Mouse (Mus musculus) MEL (cell line): Measurements from ENCODE around the gene Npy2r. TPM values are rescaled to one million over a fixed set of nuclear protein-coding genes. Genes with fewer than 3 reads are reported as not detected.

ENCODE experiments used
- DNase-seq: peaks from one replicate; pipeline ENCODE4 v3.0.0; 2011; ENCODE audit warnings: low read depth, low spot score
- H3K27ac ChIP-seq: 2 replicates; pipeline ENCODE4 v1.5.1; 2012; ENCODE audit warnings: low read depth, mild to moderate bottlenecking, control low read depth, low read length, moderate library complexity; ENCODE audit not compliant: control insufficient read depth
- H3K27me3 ChIP-seq, 2 experiments: fragments of 150-350 bp in 1 of 2; sonication (generic) in 1 of 2; 2 replicates each; pipeline ENCODE4 v1.6.1; 2012; ENCODE audit warnings: low read length in 2 of 2, mild to moderate bottlenecking in 2 of 2, improper control_type of control experiment in 1 of 2, moderate library complexity in 1 of 2; ENCODE audit not compliant: insufficient read depth in 2 of 2, control insufficient read depth in 1 of 2
- H3K36me3 ChIP-seq, 2 experiments: 2 replicates each; pipeline ENCODE4 v1.6.1; 2012 to 2014; ENCODE audit warnings: low read length in 2 of 2, improper control_type of control experiment in 1 of 2, inconsistent platforms in 1 of 2, mild to moderate bottlenecking in 1 of 2; ENCODE audit not compliant: insufficient read depth in 2 of 2, control insufficient read depth in 1 of 2
- H3K4me1 ChIP-seq, 2 experiments: fragments of 150-350 bp in 1 of 2; sonication (generic) in 1 of 2; 2 replicates each; pipeline ENCODE4 v1.6.1; 2012; ENCODE audit warnings: low read length in 2 of 2, improper control_type of control experiment in 1 of 2, mild to moderate bottlenecking in 1 of 2; ENCODE audit not compliant: insufficient read depth in 2 of 2, control insufficient read depth in 1 of 2
- H3K4me3 ChIP-seq, 2 experiments: fragments of 150-350 bp in 1 of 2; sonication (generic) in 1 of 2; 2 replicates each; pipeline ENCODE4 v1.5.1; 2012; ENCODE audit warnings: low read depth in 2 of 2, low read length in 2 of 2, mild to moderate bottlenecking in 2 of 2, moderate library complexity in 2 of 2, control low read depth in 1 of 2, improper control_type of control experiment in 1 of 2; ENCODE audit not compliant: control insufficient read depth in 1 of 2, insufficient read depth in 1 of 2
- H3K79me2 ChIP-seq: 2 replicates; pipeline ENCODE4 v1.6.1; 2012; ENCODE audit warnings: mild to moderate bottlenecking, low read length, moderate library complexity; ENCODE audit not compliant: control insufficient read depth, poor library complexity, insufficient read depth
- H3K9ac ChIP-seq: 2 replicates; pipeline ENCODE4 v1.6.1; 2012; ENCODE audit warnings: low read depth, mild to moderate bottlenecking, control low read depth, low read length, moderate library complexity; ENCODE audit not compliant: control insufficient read depth, poor library complexity, severe bottlenecking
- H3K9me3 ChIP-seq: fragments of 150-350 bp; sonication (generic); replicated peaks from 2 replicates; pipeline ENCODE4 v1.6.1; 2012; ENCODE audit warnings: mild to moderate bottlenecking, low read length, improper control_type of control experiment, moderate library complexity; ENCODE audit not compliant: insufficient read depth
- BHLHE40 ChIP-seq: IDR thresholded peaks from 2 replicates; pipeline ENCODE4 v1.6.1; 2012; ENCODE audit warnings: low read depth, mild to moderate bottlenecking, inconsistent platforms, low read length, improper control_type of control experiment, borderline replicate concordance
- CHD1 ChIP-seq: IDR thresholded peaks from 2 replicates; pipeline ENCODE4 v1.6.1; 2012; ENCODE audit warnings: low read depth, mild to moderate bottlenecking, inconsistent platforms, low read length, improper control_type of control experiment
- CHD2 ChIP-seq: IDR thresholded peaks from 2 replicates; pipeline ENCODE4 v1.6.1; 2011; ENCODE audit warnings: low read length, improper control_type of control experiment
- ELF1 ChIP-seq: IDR thresholded peaks from 2 replicates; pipeline ENCODE4 v1.6.1; 2014; ENCODE audit warnings: low read depth, mild to moderate bottlenecking, inconsistent platforms, low read length, improper control_type of control experiment, moderate library complexity
- EP300 ChIP-seq, 2 experiments: IDR thresholded peaks; 2 replicates each; pipeline ENCODE4 v1.6.1; 2011; ENCODE audit warnings: improper control_type of control experiment in 2 of 2, low read length in 2 of 2, low read depth in 1 of 2, mild to moderate bottlenecking in 1 of 2
- HCFC1 ChIP-seq: IDR thresholded peaks from 2 replicates; pipeline ENCODE4 v1.6.1; 2012; ENCODE audit warnings: low read depth, mild to moderate bottlenecking, inconsistent platforms, low read length, improper control_type of control experiment, moderate library complexity
- JUND ChIP-seq: IDR thresholded peaks from 2 replicates; pipeline ENCODE4 v1.6.1; 2011; ENCODE audit warnings: low read depth, mild to moderate bottlenecking, improper control_type of control experiment, low read length
- KAT2A ChIP-seq: conservative IDR thresholded peaks from 2 replicates; pipeline ENCODE4 v1.6.1; 2012; ENCODE audit warnings: low read depth, low read length, improper control_type of control experiment, inconsistent platforms
- MAX ChIP-seq: IDR thresholded peaks from 2 replicates; pipeline ENCODE4 v1.6.1; 2011; ENCODE audit warnings: low read length, improper control_type of control experiment
- MAZ ChIP-seq: IDR thresholded peaks from 2 replicates; pipeline ENCODE4 v1.6.1; 2012; ENCODE audit warnings: low read depth, mild to moderate bottlenecking, inconsistent platforms, low read length, improper control_type of control experiment
- MXI1 ChIP-seq: IDR thresholded peaks from 2 replicates; pipeline ENCODE4 v1.6.1; 2011; ENCODE audit warnings: mild to moderate bottlenecking, low read depth, low read length, improper control_type of control experiment
- MYB ChIP-seq: IDR thresholded peaks from 2 replicates; pipeline ENCODE4 v1.6.1; 2011; ENCODE audit warnings: mild to moderate bottlenecking, low read depth, low read length, improper control_type of control experiment
- NELFE ChIP-seq: IDR thresholded peaks from 2 replicates; pipeline ENCODE4 v1.6.1; 2011; ENCODE audit warnings: low read depth, low read length, improper control_type of control experiment
- NRF1 ChIP-seq: IDR thresholded peaks from 2 replicates; pipeline ENCODE4 v1.6.1; 2014; ENCODE audit warnings: low read depth, mild to moderate bottlenecking, inconsistent platforms, low read length, improper control_type of control experiment, moderate library complexity; ENCODE audit not compliant: poor library complexity, insufficient read depth, severe bottlenecking
- POLR2A ChIP-seq, 2 experiments: IDR thresholded peaks; 2 replicates each; pipeline ENCODE4 v1.6.1; 2011 to 2012; ENCODE audit warnings: low read length in 2 of 2, mild to moderate bottlenecking in 2 of 2, control low read depth in 1 of 2, improper control_type of control experiment in 1 of 2, low read depth in 1 of 2, moderate library complexity in 1 of 2; ENCODE audit not compliant: control insufficient read depth in 1 of 2, insufficient read depth in 1 of 2, poor library complexity in 1 of 2
- POLR2AphosphoS5 ChIP-seq: IDR thresholded peaks from 2 replicates; pipeline ENCODE4 v1.6.1; 2012; ENCODE audit warnings: low read depth, borderline replicate concordance, mild to moderate bottlenecking, inconsistent platforms, low read length, moderate library complexity, mixed read lengths
- RAD21 ChIP-seq: IDR thresholded peaks from 2 replicates; pipeline ENCODE4 v1.6.1; 2011; ENCODE audit warnings: mild to moderate bottlenecking, low read depth, low read length, improper control_type of control experiment
- SMC3 ChIP-seq: IDR thresholded peaks from 2 replicates; pipeline ENCODE4 v1.6.1; 2011; ENCODE audit warnings: low read depth, low read length, improper control_type of control experiment
- TAL1 ChIP-seq: IDR thresholded peaks from 2 replicates; pipeline ENCODE4 v1.6.1; 2012; ENCODE audit warnings: mild to moderate bottlenecking, inconsistent platforms, low read length, moderate library complexity, mixed read lengths
- TBP ChIP-seq: IDR thresholded peaks from 2 replicates; pipeline ENCODE4 v1.8.0; 2011; ENCODE audit warnings: low read depth, low read length, improper control_type of control experiment
- TCF12 ChIP-seq: IDR thresholded peaks from 2 replicates; pipeline ENCODE4 v1.6.1; 2014; ENCODE audit warnings: low read depth, mild to moderate bottlenecking, inconsistent platforms, low read length, improper control_type of control experiment, moderate library complexity
- UBTF ChIP-seq: IDR thresholded peaks from 2 replicates; pipeline ENCODE4 v1.6.1; 2012; ENCODE audit warnings: low read depth, mild to moderate bottlenecking, inconsistent platforms, low read length, improper control_type of control experiment, moderate library complexity, borderline replicate concordance; ENCODE audit not compliant: insufficient read depth
- USF1 ChIP-seq: IDR thresholded peaks from 2 replicates; pipeline ENCODE4 v1.6.1; 2014; ENCODE audit warnings: low read depth, mild to moderate bottlenecking, inconsistent platforms, low read length, improper control_type of control experiment, moderate library complexity
- USF2 ChIP-seq, 2 experiments: IDR thresholded peaks; 2 replicates each; pipeline ENCODE4 v1.6.1; 2011 to 2012; ENCODE audit warnings: improper control_type of control experiment in 2 of 2, low read length in 2 of 2, borderline replicate concordance in 1 of 2, inconsistent platforms in 1 of 2, low read depth in 1 of 2, mild to moderate bottlenecking in 1 of 2; ENCODE audit not compliant: insufficient read depth in 1 of 2
- ZC3H11A ChIP-seq: IDR thresholded peaks from 2 replicates; pipeline ENCODE4 v1.6.1; 2012; ENCODE audit warnings: low read depth, mild to moderate bottlenecking, inconsistent platforms, low read length, improper control_type of control experiment
- ZNF384 ChIP-seq: IDR thresholded peaks from 2 replicates; pipeline ENCODE4 v1.6.1; 2012; ENCODE audit warnings: low read depth, mild to moderate bottlenecking, inconsistent platforms, low read length, improper control_type of control experiment
- polyA plus RNA-seq, 2 experiments: library from polyadenylated mRNA; stranded (reverse) in 1 of 2; unstranded in 1 of 2; fragments of >175 nt in 1 of 2; fragments of >200 nt in 1 of 2; gene quantifications; 2 replicates each; pipeline versions ENCODE4 v1.2.1 to v1.2.4; 2012; ENCODE audit warnings: low replicate concordance in 2 of 2, low read depth in 1 of 2; ENCODE audit not compliant: insufficient read length in 2 of 2, insufficient read depth in 1 of 2, missing spikeins in 1 of 2
- total RNA-seq: library from RNA; depleted of rRNA; stranded (reverse); fragments of 300-350 nt; gene quantifications from 2 replicates; pipeline ENCODE4 v1.2.3, GENCODE M21; 2012

Gene Npy2r
- total and polyA plus RNA-seq, 3 experiments: not detected

- no peak overlapping the region for H3K4me3 ChIP-seq
- H3K9ac ChIP-seq: no peak overlapping the region
- no peaks in the 10 kb centered on the region for H3K79me2 ChIP-seq
- H3K4me1 ChIP-seq: no peaks in the 10 kb centered on the region
- TF ChIP-seq USF2 (IDR thresholded peaks at IDR 0.05; ENCODE audit: borderline replicate concordance in 1 of 2, insufficient read depth in 1 of 2, low read depth in 1 of 2, low read length in 2 of 2) (no peak), JUND (no peak), ZC3H11A (no peak), RAD21 (no peak), USF1 (no peak), BHLHE40 (no peak), MAX (no peak), HCFC1 (no peak), MAZ (no peak), NRF1 (no peak), TCF12 (no peak), MXI1 (no peak), MYB (no peak), ELF1 (no peak), POLR2A (IDR thresholded peaks at IDR 0.05; ENCODE audit: control insufficient read depth in 1 of 2, insufficient read depth in 1 of 2, low read depth in 1 of 2, low read length in 2 of 2, poor library complexity in 1 of 2) (no peak), SMC3 (no peak), POLR2AphosphoS5 (no peak), NELFE (no peak), CHD1 (no peak)
- no peaks in the 10 kb centered on the region for H3K9me3 ChIP-seq
- no peaks in the 10 kb centered on the region for H3K36me3 ChIP-seq
- no peak for DNase-seq
- H3K27ac ChIP-seq: no peak overlapping the region
- H3K27me3 ChIP-seq: no peaks in the 10 kb centered on the region
Observed at GRCm38 (mm10) chr3:82548753-82549152, 869 bp upstream of the Npy2r start.

- TF ChIP-seq ZNF384 (no peak), POLR2A (IDR thresholded peaks at IDR 0.05; ENCODE audit: control insufficient read depth in 1 of 2, insufficient read depth in 1 of 2, low read depth in 1 of 2, low read length in 2 of 2, poor library complexity in 1 of 2) (no peak), EP300 (IDR thresholded peaks at IDR 0.05; ENCODE audit: low read depth in 1 of 2, low read length in 2 of 2) (no peak), KAT2A (no peak), UBTF (no peak), TAL1 (no peak), CHD2 (no peak), USF1 (no peak), MYB (no peak), TBP (no peak), BHLHE40 (no peak)
- Histone ChIP-seq H3K4me1 (no peaks in the 10 kb centered on the region), H3K27me3 (no peaks in the 10 kb centered on the region), H3K9me3 (no peaks in the 10 kb centered on the region), H3K79me2 (no peaks in the 10 kb centered on the region), H3K9ac (no peak overlapping the region), H3K27ac (no peak overlapping the region), H3K36me3 (no peaks in the 10 kb centered on the region), H3K4me3 (no peak overlapping the region)
- DNase-seq: no peak
Observed at GRCm38 (mm10) chr3:82541449-82541848, 6.4 kb downstream of the Npy2r start.
